9 mouse cellular contexts compared by ENCODE assay signal in the genomic region with DNA sequence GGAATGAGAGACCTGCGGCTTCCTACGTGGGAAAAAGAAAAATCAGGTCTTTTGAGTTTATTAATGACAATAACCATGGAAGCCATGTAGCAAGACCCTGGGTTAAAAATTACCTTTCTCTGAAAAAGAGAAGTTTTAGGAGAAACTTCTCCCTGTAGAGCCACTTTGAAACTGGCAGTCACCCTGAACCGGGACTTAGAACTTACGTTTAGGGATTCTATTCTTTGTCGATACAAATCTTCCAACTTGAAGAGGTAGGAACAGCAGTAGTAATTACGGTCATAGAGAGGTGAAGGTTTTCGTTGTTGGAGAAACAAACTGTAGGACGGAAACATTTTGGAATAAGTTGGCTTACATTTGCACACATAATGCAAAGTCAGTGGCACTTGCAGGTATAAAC. TPM values are rescaled to one million over a fixed set of nuclear protein-coding genes. Genes with fewer than 3 reads are reported as not detected.
DNase-seq lines count a peak whose midpoint lies in the region; ATAC-seq and TF ChIP-seq lines count a peak whose summit lies in the region.
"Had no signal": no experiment of that assay in that cellular context is flagged by ENCODE, and none has a peak within 500 bp of the region (broad histone marks: within the 10 kb centered on the region; RNA-seq: fewer than 3 reads in every experiment).

No protein-coding gene starts in this region.

- H3ac ChIP-seq in myocyte (ENCODE audit: control insufficient read depth, insufficient read length) = peak overlapping the region; percentile 99

- peak overlapping the region; percentile 86 for H3K27ac ChIP-seq in kidney, embryonic 16.5 days (ENCODE audit: low read length)
- H3K27ac ChIP-seq in hindbrain, embryonic 16.5 days (ENCODE audit: low read depth, low read length) = peak overlapping the region; percentile 13; the same call in 1 of the 2 replicates

- peak overlapping the region; percentile 98 for H3K9ac ChIP-seq in kidney, embryonic 16.5 days (replicated peaks; ENCODE audit: low read length)
- H3K9ac ChIP-seq in hindbrain, embryonic 16.5 days (ENCODE audit: low read depth, low read length) = peak overlapping the region; percentile 58

- 1% methylated on average over 8 of the region's 8 CpGs for WGBS in kidney, embryonic 16.5 days
- 8% methylated on average over 8 of the region's 8 CpGs for WGBS in hindbrain, embryonic 16.5 days

- TF ChIP-seq POLR2A in brain, embryonic 14.5 days (IDR thresholded peaks at IDR 0.05; ENCODE audit: borderline replicate concordance, extremely low read depth, insufficient read depth, insufficient read length, poor library complexity, severe bottlenecking) = no peak
- TF ChIP-seq POLR2A in myocyte (IDR thresholded peaks at IDR 0.05; ENCODE audit: insufficient read length, low read depth) = no peak

- no peak for DNase-seq in kidney, adult 18-20 months
- DNase-seq in brain, embryonic 14.5 days (ENCODE audit: low read depth) = peak; percentile 23
- no peak for DNase-seq in urinary bladder, postnatal 36 days (ENCODE audit: low spot score in 2 of 2)
- no peak for DNase-seq in gastrocnemius, postnatal 4 days (ENCODE audit: low spot score in 2 of 2)

- H3K79me2 ChIP-seq in myocyte (ENCODE audit: control insufficient read depth, insufficient read depth) = peaks cover 67% of the 10 kb centered on the region

- no peak for ATAC-seq in kidney, embryonic 16.5 days (ENCODE audit: low FRiP score, low TSS enrichment)
- ATAC-seq in hindbrain, embryonic 16.5 days = no peak
- ATAC-seq in frontal cortex, adult (ENCODE audit: low TSS enrichment) = no peak

- peaks cover 26% of the 10 kb centered on the region for H3K36me3 ChIP-seq in kidney, embryonic 16.5 days (ENCODE audit: insufficient read depth, low read length)
- 0 out of 2 replicates have a peak, but pooled peaks cover 4% of the 10 kb centered on the region for H3K36me3 ChIP-seq in hindbrain, embryonic 16.5 days (ENCODE audit: control insufficient read depth, insufficient read depth, low read length)
- H3K36me3 ChIP-seq in myocyte (ENCODE audit: control insufficient read depth, insufficient read depth) = peaks cover 14% of the 10 kb centered on the region

- H3K4me3 ChIP-seq in kidney, embryonic 16.5 days (ENCODE audit: low read length) = peak overlapping the region; percentile 92
- peak overlapping the region; percentile 87 for H3K4me3 ChIP-seq in hindbrain, embryonic 16.5 days (ENCODE audit: low read length)
- H3K4me3 ChIP-seq in myocyte = peak overlapping the region; percentile 95

- no peaks in the 10 kb centered on the region for H3K27me3 ChIP-seq in kidney, embryonic 16.5 days (ENCODE audit: insufficient read depth, low read length)
- no peaks in the 10 kb centered on the region for H3K27me3 ChIP-seq in hindbrain, embryonic 16.5 days (replicated peaks; ENCODE audit: control insufficient read depth, insufficient read depth, low read length)
- no peaks in the 10 kb centered on the region for H3K27me3 ChIP-seq in myocyte (ENCODE audit: control insufficient read depth, insufficient read depth, insufficient read length)

- peak overlapping the region; percentile 69 for H3K4me2 ChIP-seq in kidney, embryonic 16.5 days (replicated peaks; ENCODE audit: low read depth, low read length)
- peak overlapping the region; percentile 59 for H3K4me2 ChIP-seq in hindbrain, embryonic 16.5 days (ENCODE audit: low read length)
- peak overlapping the region; percentile 69 for H3K4me2 ChIP-seq in myocyte (ENCODE audit: low read depth)

- H3K4me1 ChIP-seq in kidney, embryonic 16.5 days (ENCODE audit: insufficient read depth, low read length) = peaks cover 35% of the 10 kb centered on the region
- H3K4me1 ChIP-seq in hindbrain, embryonic 16.5 days (ENCODE audit: control insufficient read depth, insufficient read depth, low read depth, low read length) = peaks cover 27% of the 10 kb centered on the region

- H3K9me3 ChIP-seq in kidney, embryonic 16.5 days (ENCODE audit: low read length) = no peaks in the 10 kb centered on the region
- H3K9me3 ChIP-seq in hindbrain, embryonic 16.5 days (ENCODE audit: control insufficient read depth, low read length) = no peaks in the 10 kb centered on the region

- no peak for TF ChIP-seq CTCF in brain, embryonic 14.5 days (IDR thresholded peaks at IDR 0.05; ENCODE audit: borderline replicate concordance, extremely low read depth, insufficient read depth, insufficient read length)

TF ChIP-seq in myocyte, 11 proteins besides CTCF, POLR2A, EP300 and RAD21:
- TF ChIP-seq E2F4 (IDR thresholded peaks at IDR 0.05; ENCODE audit: insufficient read depth) = no peak

RNA-seq across cellular contexts. Expression of a gene that starts 0.5 kb away (rescaled TPM):
- polyA plus RNA-seq in kidney, embryonic 16.5 days (2015; fragmentation: Nextera tagmentation; extraction: Ambion mirVana) = 120 and 136 TPM in 2 replicates
- polyA plus RNA-seq in brain, embryonic 14.5 days (2012; rRNA removed) = 248 and 332 TPM in 2 replicates
- 89.5 and 98.2 TPM in 2 replicates for polyA plus RNA-seq in hindbrain, embryonic 16.5 days (2015; fragmentation: Nextera tagmentation; extraction: Ambion mirVana)
- polyA plus RNA-seq in myocyte (2012; fragmentation: generic; extraction: Trizol) = 77.3 TPM
- 100 to 1,000 TPM; 134 to 165 TPM for total RNA-seq in gastrocnemius, postnatal 4 days (2021)

RNA-seq across cellular contexts. Expression of a gene that starts 1.2 kb away (rescaled TPM):
- polyA plus RNA-seq in kidney, embryonic 16.5 days (2015; fragmentation: Nextera tagmentation; extraction: Ambion mirVana) = 90.4 and 91.1 TPM in 2 replicates
- 64.6 and 76.7 TPM in 2 replicates for polyA plus RNA-seq in brain, embryonic 14.5 days (2012; rRNA removed)
- 68.2 and 69.1 TPM in 2 replicates for polyA plus RNA-seq in hindbrain, embryonic 16.5 days (2015; fragmentation: Nextera tagmentation; extraction: Ambion mirVana)
- 36.3 TPM for polyA plus RNA-seq in myocyte (2012; fragmentation: generic; extraction: Trizol)
- 10 to 100 TPM; 25.4 to 27.1 TPM for total RNA-seq in gastrocnemius, postnatal 4 days (2021)

RNA-seq across cellular contexts. Expression of a gene that starts 11.4 kb away (rescaled TPM):
- polyA plus RNA-seq in kidney, embryonic 16.5 days (2015; fragmentation: Nextera tagmentation; extraction: Ambion mirVana) = 0.06 and 0.12 TPM in 2 replicates
- polyA plus RNA-seq in brain, embryonic 14.5 days (2012; rRNA removed) = 0.05 and 0.14 TPM in 2 replicates
- polyA plus RNA-seq in hindbrain, embryonic 16.5 days (2015; fragmentation: Nextera tagmentation; extraction: Ambion mirVana) = 0.28 and 0.34 TPM in 2 replicates
- 0.04 TPM for polyA plus RNA-seq in myocyte (2012; fragmentation: generic; extraction: Trizol)
- total RNA-seq in gastrocnemius, postnatal 4 days (2021) = under 1 TPM in 1 of 2 experiments, not detected in 1; 0.16 TPM
- total RNA-seq: left cerebral cortex, adult 18-20 months had no signal

RNA-seq across cellular contexts. Expression of a gene that starts 24.7 kb away (rescaled TPM):
- polyA plus RNA-seq in kidney, embryonic 16.5 days (2015; fragmentation: Nextera tagmentation; extraction: Ambion mirVana) = 0.19 TPM in 1 of 2 replicates, not detected in the other
- 0.09 and 0.27 TPM in 2 replicates for polyA plus RNA-seq in brain, embryonic 14.5 days (2012; rRNA removed)
- not detected in 2 replicates for polyA plus RNA-seq in hindbrain, embryonic 16.5 days (2015; fragmentation: Nextera tagmentation; extraction: Ambion mirVana)
- not detected for polyA plus RNA-seq in myocyte (2012; fragmentation: generic; extraction: Trizol)
- total RNA-seq in gastrocnemius, postnatal 4 days (2021) = not detected
- total RNA-seq: left cerebral cortex, adult 18-20 months had no signal

RNA-seq across cellular contexts. Expression of a gene that starts 46.1 kb away (rescaled TPM):
- polyA plus RNA-seq in kidney, embryonic 16.5 days (2015; fragmentation: Nextera tagmentation; extraction: Ambion mirVana) = 3.4 TPM in 2 replicates
- polyA plus RNA-seq in brain, embryonic 14.5 days (2012; rRNA removed) = 73.5 and 75.5 TPM in 2 replicates
- 9.5 and 10.3 TPM in 2 replicates for polyA plus RNA-seq in hindbrain, embryonic 16.5 days (2015; fragmentation: Nextera tagmentation; extraction: Ambion mirVana)
- polyA plus RNA-seq in myocyte (2012; fragmentation: generic; extraction: Trizol) = 4.3 TPM
- total RNA-seq in gastrocnemius, postnatal 4 days (2021) = 1 to 10 TPM; 3.2 to 3.5 TPM
